Mouse (Mus musculus): ENCODE data around the gene Gm37240. TPM values are rescaled to one million over a fixed set of nuclear protein-coding genes. Genes with fewer than 3 reads are reported as not detected.

Gm37240 gene
- polyA plus RNA-seq, 1 experiment from 2014 or later: 0.93 TPM

GRCm38 (mm10) chr3:84619056-84619455 is 1268.3 kb downstream of the Gm37240 start:
- Histone ChIP-seq H3K36me3 (ENCODE audit: control insufficient read depth, insufficient read depth, low read length) (no peaks in the 10 kb centered on the region), H3K9ac (ENCODE audit: low read depth, low read length) (no peak overlapping the region), H3K27me3 (replicated peaks; ENCODE audit: control insufficient read depth, insufficient read depth, low read length) (no peaks in the 10 kb centered on the region), H3K4me1 (ENCODE audit: control insufficient read depth, insufficient read depth, low read depth, low read length) (no peaks in the 10 kb centered on the region), H3K9me3 (ENCODE audit: control insufficient read depth, low read length) (no peaks in the 10 kb centered on the region), H3K27ac (ENCODE audit: low read depth, low read length) (no peak overlapping the region), H3K4me3 (ENCODE audit: low read length) (no peak overlapping the region), H3K4me2 (ENCODE audit: low read length) (no peak overlapping the region)
- no peak for ATAC-seq
- 96% methylated on average over 7 of the region's 7 CpGs for WGBS

- H3K9ac ChIP-seq (ENCODE audit: low read depth, low read length): no peak overlapping the region
- WGBS: 90% methylated on average over 2 of the region's 2 CpGs
- no peaks in the 10 kb centered on the region for H3K9me3 ChIP-seq (ENCODE audit: control insufficient read depth, low read length)
- H3K4me3 ChIP-seq (ENCODE audit: low read length): no peak overlapping the region
- H3K4me1 ChIP-seq (ENCODE audit: control insufficient read depth, insufficient read depth, low read depth, low read length): no peaks in the 10 kb centered on the region
- H3K27me3 ChIP-seq (replicated peaks; ENCODE audit: control insufficient read depth, insufficient read depth, low read length): no peaks in the 10 kb centered on the region
- no peak overlapping the region for H3K27ac ChIP-seq (ENCODE audit: low read depth, low read length)
- H3K36me3 ChIP-seq (ENCODE audit: control insufficient read depth, insufficient read depth, low read length): no peaks in the 10 kb centered on the region
- no peak overlapping the region for H3K4me2 ChIP-seq (ENCODE audit: low read length)
- ATAC-seq: no peak
These were observed 1268.7 kb downstream of the Gm37240 start for GRCm38 (mm10) chr3:84618627-84619026.

GRCm38 (mm10) chr3:84615856-84616225 is 1271.5 kb downstream of the Gm37240 start:
- Histone ChIP-seq H3K27ac (ENCODE audit: low read depth, low read length) (no peak overlapping the region), H3K36me3 (ENCODE audit: control insufficient read depth, insufficient read depth, low read length) (no peaks in the 10 kb centered on the region), H3K9me3 (ENCODE audit: control insufficient read depth, low read length) (no peaks in the 10 kb centered on the region), H3K4me1 (ENCODE audit: control insufficient read depth, insufficient read depth, low read depth, low read length) (no peaks in the 10 kb centered on the region), H3K9ac (ENCODE audit: low read depth, low read length) (no peak overlapping the region), H3K27me3 (replicated peaks; ENCODE audit: control insufficient read depth, insufficient read depth, low read length) (no peaks in the 10 kb centered on the region), H3K4me3 (ENCODE audit: low read length) (no peak overlapping the region), H3K4me2 (ENCODE audit: low read length) (no peak overlapping the region)
- no peak for ATAC-seq
- 32% methylated on average over 7 of the region's 7 CpGs for WGBS

- Histone ChIP-seq H3K27ac (ENCODE audit: low read depth, low read length) (no peak overlapping the region), H3K4me3 (ENCODE audit: low read length) (no peak overlapping the region)
- peak; percentile 71; the same call in 1 of the 2 replicates for ATAC-seq
These were observed 1272.1 kb downstream of the Gm37240 start for GRCm38 (mm10) chr3:84615050-84615855.

GRCm38 (mm10) chr3:84610183-84610710 is 1277.1 kb downstream of the Gm37240 start:
- ATAC-seq: no peak
- Histone ChIP-seq H3K4me3 (ENCODE audit: low read length) (no peak overlapping the region), H3K27me3 (replicated peaks; ENCODE audit: control insufficient read depth, insufficient read depth, low read length) (no peaks in the 10 kb centered on the region), H3K27ac (ENCODE audit: low read depth, low read length) (no peak overlapping the region), H3K4me1 (ENCODE audit: control insufficient read depth, insufficient read depth, low read depth, low read length) (no peaks in the 10 kb centered on the region), H3K36me3 (ENCODE audit: control insufficient read depth, insufficient read depth, low read length) (no peaks in the 10 kb centered on the region), H3K9me3 (ENCODE audit: control insufficient read depth, low read length) (no peaks in the 10 kb centered on the region), H3K9ac (ENCODE audit: low read depth, low read length) (no peak overlapping the region), H3K4me2 (ENCODE audit: low read length) (no peak overlapping the region)
- WGBS: 69% methylated on average over 9 of the region's 9 CpGs

More at GRCm38 (mm10) chr3:84615050-84615855, 1272.1 kb downstream of the Gm37240 start:
- Histone ChIP-seq H3K4me1 (ENCODE audit: control insufficient read depth, insufficient read depth, low read depth, low read length) (no peaks in the 10 kb centered on the region), H3K9me3 (ENCODE audit: control insufficient read depth, low read length) (no peaks in the 10 kb centered on the region), H3K27me3 (replicated peaks; ENCODE audit: control insufficient read depth, insufficient read depth, low read length) (no peaks in the 10 kb centered on the region), H3K9ac (ENCODE audit: low read depth, low read length) (no peak overlapping the region), H3K4me2 (ENCODE audit: low read length) (no peak overlapping the region), H3K36me3 (ENCODE audit: control insufficient read depth, insufficient read depth, low read length) (no peaks in the 10 kb centered on the region)
- 23% methylated on average over 5 of the region's 5 CpGs for WGBS

GRCm38 (mm10) chr3:84603212-84603611 is 1284.1 kb downstream of the Gm37240 start:
- ATAC-seq: no peak
- Histone ChIP-seq H3K36me3 (ENCODE audit: control insufficient read depth, insufficient read depth, low read length) (no peaks in the 10 kb centered on the region), H3K4me1 (ENCODE audit: control insufficient read depth, insufficient read depth, low read depth, low read length) (no peaks in the 10 kb centered on the region), H3K9me3 (ENCODE audit: control insufficient read depth, low read length) (no peaks in the 10 kb centered on the region), H3K4me2 (ENCODE audit: low read length) (no peak overlapping the region), H3K9ac (ENCODE audit: low read depth, low read length) (no peak overlapping the region), H3K27me3 (replicated peaks; ENCODE audit: control insufficient read depth, insufficient read depth, low read length) (no peaks in the 10 kb centered on the region), H3K4me3 (ENCODE audit: low read length) (no peak overlapping the region), H3K27ac (ENCODE audit: low read depth, low read length) (no peak overlapping the region)
- 83% methylated on average over 8 of the region's 9 CpGs for WGBS

- H3K9me3 ChIP-seq (ENCODE audit: control insufficient read depth, low read length): no peaks in the 10 kb centered on the region
- no peak overlapping the region for H3K4me3 ChIP-seq (ENCODE audit: low read length)
- H3K4me1 ChIP-seq (ENCODE audit: control insufficient read depth, insufficient read depth, low read depth, low read length): no peaks in the 10 kb centered on the region
- no peak overlapping the region for H3K9ac ChIP-seq (ENCODE audit: low read depth, low read length)
- H3K27me3 ChIP-seq (replicated peaks; ENCODE audit: control insufficient read depth, insufficient read depth, low read length): no peaks in the 10 kb centered on the region
- H3K4me2 ChIP-seq (ENCODE audit: low read length): no peak overlapping the region
- ATAC-seq: no peak
- no peak overlapping the region for H3K27ac ChIP-seq (ENCODE audit: low read depth, low read length)
- H3K36me3 ChIP-seq (ENCODE audit: control insufficient read depth, insufficient read depth, low read length): no peaks in the 10 kb centered on the region
- 98% methylated on average over 2 of the region's 2 CpGs for WGBS
These were observed 1284.6 kb downstream of the Gm37240 start for GRCm38 (mm10) chr3:84602759-84603158.

- no peak for ATAC-seq
- WGBS: 86% methylated on average over 9 of the region's 9 CpGs
- no peaks in the 10 kb centered on the region for H3K27me3 ChIP-seq (replicated peaks; ENCODE audit: control insufficient read depth, insufficient read depth, low read length)
- no peak overlapping the region for H3K9ac ChIP-seq (ENCODE audit: low read depth, low read length)
- H3K4me2 ChIP-seq (ENCODE audit: low read length): no peak overlapping the region
- no peaks in the 10 kb centered on the region for H3K9me3 ChIP-seq (ENCODE audit: control insufficient read depth, low read length)
- H3K4me1 ChIP-seq (ENCODE audit: control insufficient read depth, insufficient read depth, low read depth, low read length): no peaks in the 10 kb centered on the region
- no peak overlapping the region for H3K27ac ChIP-seq (ENCODE audit: low read depth, low read length)
- no peak overlapping the region for H3K4me3 ChIP-seq (ENCODE audit: low read length)
- no peaks in the 10 kb centered on the region for H3K36me3 ChIP-seq (ENCODE audit: control insufficient read depth, insufficient read depth, low read length)
These were observed 1285.3 kb downstream of the Gm37240 start for GRCm38 (mm10) chr3:84601870-84602495.

GRCm38 (mm10) chr3:84598756-84599155 is 1288.6 kb downstream of the Gm37240 start:
- H3K27me3 ChIP-seq (replicated peaks; ENCODE audit: control insufficient read depth, insufficient read depth, low read length): no peaks in the 10 kb centered on the region; the same call in 1 of the 2 replicates
- ATAC-seq: no peak
- 91% methylated on average over 6 of the region's 6 CpGs for WGBS
- no peak overlapping the region for H3K4me3 ChIP-seq (ENCODE audit: low read length)
- peaks cover 6% of the 10 kb centered on the region; the same call in 1 of the 2 replicates for H3K4me1 ChIP-seq (ENCODE audit: control insufficient read depth, insufficient read depth, low read depth, low read length)
- no peak overlapping the region for H3K9ac ChIP-seq (ENCODE audit: low read depth, low read length)
- no peak overlapping the region for H3K27ac ChIP-seq (ENCODE audit: low read depth, low read length)
- H3K36me3 ChIP-seq (ENCODE audit: control insufficient read depth, insufficient read depth, low read length): no peaks in the 10 kb centered on the region
- H3K4me2 ChIP-seq (ENCODE audit: low read length): no peak overlapping the region
- no peaks in the 10 kb centered on the region for H3K9me3 ChIP-seq (ENCODE audit: control insufficient read depth, low read length)

Measured in hindbrain, embryonic 16.5 days (tissue).